Mouse (Mus musculus) spleen, adult 2 months (tissue): Measurements from ENCODE around the gene Spata21.

Source experiments
- CTCF ChIP-seq: fragments of 200-500 bp; IDR thresholded peaks from 2 replicates; pipeline ENCODE4 v1.5.1; 2011; ENCODE audit warnings: mild to moderate bottlenecking, inconsistent platforms; ENCODE audit not compliant: insufficient read depth, insufficient read length, insufficient replicate concordance; ENCODE audit errors: extremely low read depth
- POLR2A ChIP-seq: fragments of 200-500 bp; IDR thresholded peaks from 2 replicates; pipeline ENCODE4 v1.6.1; 2011; ENCODE audit warnings: low read depth, low read length, inconsistent platforms

DNA sequence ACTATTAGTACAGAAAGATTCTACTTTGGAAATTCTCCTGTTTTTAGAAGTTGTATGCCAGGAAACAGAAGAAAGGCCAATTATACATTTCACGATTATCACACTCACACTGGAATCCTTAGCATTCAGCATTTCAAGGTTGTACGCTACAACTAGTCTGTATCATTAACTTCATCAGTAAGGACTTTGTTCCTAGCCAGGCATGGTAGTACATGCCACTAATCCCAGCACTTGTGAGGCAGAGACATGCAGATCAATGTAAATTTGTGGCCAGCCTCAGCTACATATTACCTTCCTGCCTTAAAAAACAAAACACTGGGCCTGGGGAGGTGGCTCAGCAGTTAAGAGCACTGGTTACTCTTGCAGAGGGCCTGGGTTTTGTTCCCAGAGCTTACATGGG, 70.5 kb downstream of the Spata21 start:
- TF ChIP-seq CTCF (no peak), POLR2A (no peak)
